Comparison of ENCODE assay signal across 9 mouse cellular contexts in genomic region chr15:98772511-98773211, GRCm38 (mm10). TPM values are rescaled to one million over a fixed set of nuclear protein-coding genes. Genes with fewer than 3 reads are reported as not detected.
A peak's percentile ranks its signal among the peaks of the same experiment; 100 is the strongest.
DNase-seq lines count a peak whose midpoint lies in the region; ATAC-seq and TF ChIP-seq lines count a peak whose summit lies in the region.
"Had no signal": no experiment of that assay in that cellular context is flagged by ENCODE, and none has a peak within 500 bp of the region (broad histone marks: within the 10 kb centered on the region; RNA-seq: fewer than 3 reads in every experiment).

No protein-coding gene starts in this region.

- peaks cover 19% of the 10 kb centered on the region for H3K27me3 ChIP-seq in liver, adult 2 months (ENCODE audit: control insufficient read depth, insufficient read depth, low read length)

- peak; percentile 57 for DNase-seq in embryo, embryonic 10 days (ENCODE audit: low spot score)
- no peak for DNase-seq in embryo, embryonic 9.5 days (ENCODE audit: extremely low spot score)
- peak; percentile 78 for DNase-seq in MN1 (ENCODE audit: low spot score)
- peak; percentile 15 for DNase-seq in liver, adult 2 months (ENCODE audit: extremely low read depth, low read depth, low spot score)
- DNase-seq in cerebellum, adult 8-10 months = no peak
- no peak for DNase-seq in gastrocnemius, postnatal 10 days

- no peak for TF ChIP-seq CTCF in liver, adult 2 months (IDR thresholded peaks at IDR 0.05; ENCODE audit: low read depth, low read length)

- no peaks in the 10 kb centered on the region for H3K79me2 ChIP-seq in liver, adult 2 months (ENCODE audit: control insufficient read depth, insufficient read depth, low read length)

- no peaks in the 10 kb centered on the region for H3K36me3 ChIP-seq in liver, adult 2 months (ENCODE audit: control insufficient read depth, insufficient read depth, low read length)

- peak overlapping the region; percentile 50; the same call in 1 of the 2 replicates for H3K9ac ChIP-seq in liver, adult 2 months (ENCODE audit: low read depth, low read length)

- H3K4me1 ChIP-seq in liver, adult 2 months (ENCODE audit: control insufficient read depth, insufficient read depth, low read length) = peaks cover 7% of the 10 kb centered on the region; the same call in 1 of the 2 replicates

- H3K4me3 ChIP-seq in liver, adult 2 months (ENCODE audit: insufficient read depth, low read depth, low read length) = peak overlapping the region; percentile 35; the same call in 1 of the 2 replicates
- H3K4me3 ChIP-seq: myocyte had no signal

- peak; percentile 77 for ATAC-seq in granulocyte monocyte progenitor cell, adult 5-6 weeks (replicated peaks; ENCODE audit: poor library complexity, severe bottlenecking)
- peak; percentile 38 for ATAC-seq in monocyte, adult 5-6 weeks (replicated peaks; ENCODE audit: insufficient number of reproducible peaks, low FRiP score, low TSS enrichment, poor library complexity, severe bottlenecking)

- no peak overlapping the region for H3K27ac ChIP-seq in liver, adult 2 months (replicated peaks; ENCODE audit: insufficient read depth, low read depth, low read length)

- WGBS in liver, adult 2 months = 5% methylated on average over 36 of the region's 36 CpGs

- no peak for TF ChIP-seq POLR2A in liver, adult 2 months (IDR thresholded peaks at IDR 0.05; ENCODE audit: extremely low read depth, insufficient read depth, low read length)

RNA-seq across cellular contexts. Expression of gene Wnt10b, which starts 5.3 kb away (rescaled TPM):
- 0.47 TPM in 1 of 2 replicates, not detected in the other for total RNA-seq in granulocyte monocyte progenitor cell, adult 5-6 weeks (2014; fragmentation: Nextera tagmentation)
- 0.26 TPM in 1 of 2 replicates, not detected in the other for total RNA-seq in granulocyte monocyte progenitor cell, adult 5-6 weeks (2017)
- 0.47 TPM in 1 of 2 replicates, not detected in the other for total RNA-seq in liver, adult 2 months (2014; rRNA removed)
- polyA plus RNA-seq in liver, adult 2 months (2012; rRNA removed) = not detected in 2 replicates
- not detected in 3 replicates for total RNA-seq in monocyte, adult 5-6 weeks (2017)
- 1 to 10 TPM; 1.3 to 1.5 TPM for total RNA-seq in gastrocnemius, postnatal 10 days (2021)

RNA-seq across cellular contexts. Expression of gene Arf3, which starts 9.6 kb away (rescaled TPM):
- total RNA-seq in granulocyte monocyte progenitor cell, adult 5-6 weeks (2014; fragmentation: Nextera tagmentation) = 39.0 and 41.4 TPM in 2 replicates
- total RNA-seq in granulocyte monocyte progenitor cell, adult 5-6 weeks (2017) = 29.9 and 32.7 TPM in 2 replicates
- total RNA-seq in liver, adult 2 months (2014; rRNA removed) = 10.5 and 14.0 TPM in 2 replicates
- polyA plus RNA-seq in liver, adult 2 months (2012; rRNA removed) = 41.3 and 43.0 TPM in 2 replicates
- 27.4 to 48.6 TPM (median 30.8 TPM) in 3 replicates for total RNA-seq in monocyte, adult 5-6 weeks (2017)
- total RNA-seq in gastrocnemius, postnatal 10 days (2021) = 10 to 100 TPM; 21.2 to 24.2 TPM

RNA-seq across cellular contexts. Expression of gene Wnt1, which starts 17.0 kb away (rescaled TPM):
- not detected in 2 replicates for total RNA-seq in granulocyte monocyte progenitor cell, adult 5-6 weeks (2014; fragmentation: Nextera tagmentation)
- not detected in 2 replicates for total RNA-seq in granulocyte monocyte progenitor cell, adult 5-6 weeks (2017)
- total RNA-seq in liver, adult 2 months (2014; rRNA removed) = not detected in 2 replicates
- polyA plus RNA-seq in liver, adult 2 months (2012; rRNA removed) = not detected in 2 replicates
- total RNA-seq in monocyte, adult 5-6 weeks (2017) = not detected in 3 replicates
- total RNA-seq in gastrocnemius, postnatal 10 days (2021) = not detected

RNA-seq across cellular contexts. Expression of gene Ddn, which starts 36.6 kb away (rescaled TPM):
- total RNA-seq in granulocyte monocyte progenitor cell, adult 5-6 weeks (2014; fragmentation: Nextera tagmentation) = not detected in 2 replicates
- not detected in 2 replicates for total RNA-seq in granulocyte monocyte progenitor cell, adult 5-6 weeks (2017)
- total RNA-seq in liver, adult 2 months (2014; rRNA removed) = 0.13 TPM in 1 of 2 replicates, not detected in the other
- not detected in 2 replicates for polyA plus RNA-seq in liver, adult 2 months (2012; rRNA removed)
- not detected in 3 replicates for total RNA-seq in monocyte, adult 5-6 weeks (2017)
- 1 to 10 TPM; 2.2 to 2.7 TPM for total RNA-seq in gastrocnemius, postnatal 10 days (2021)

RNA-seq across cellular contexts. Expression of gene Fkbp11, which starts 44.7 kb away (rescaled TPM):
- total RNA-seq in granulocyte monocyte progenitor cell, adult 5-6 weeks (2014; fragmentation: Nextera tagmentation) = 37.6 and 39.9 TPM in 2 replicates
- 63.8 and 66.3 TPM in 2 replicates for total RNA-seq in granulocyte monocyte progenitor cell, adult 5-6 weeks (2017)
- total RNA-seq in liver, adult 2 months (2014; rRNA removed) = 22.4 and 26.6 TPM in 2 replicates
- polyA plus RNA-seq in liver, adult 2 months (2012; rRNA removed) = 12.2 and 22.4 TPM in 2 replicates
- total RNA-seq in monocyte, adult 5-6 weeks (2017) = 0.11 to 2.2 TPM in 2 of 3 replicates, not detected in the other
- 10 to 100 TPM in 1 of 2 experiments, 1 to 10 TPM in 1; 8.0 to 13.1 TPM for total RNA-seq in gastrocnemius, postnatal 10 days (2021)

Comparison
In these comparisons a context has a peak if more than half of its experiments do, and no peak if none do; other contexts are left out.
1. DNase-seq: peak in embryo, embryonic 10 days (single experiment), MN1 (single experiment) and liver, adult 2 months (single experiment); none in embryo, embryonic 9.5 days (single experiment), cerebellum, adult 8-10 months (single experiment) and gastrocnemius, postnatal 10 days (single experiment).